Mouse (Mus musculus): ENCODE results near the gene Nr1i3. TPM values are rescaled to one million over a fixed set of nuclear protein-coding genes. Genes with fewer than 3 reads are reported as not detected.

Nr1i3 gene
- polyA plus RNA-seq, 1 experiment from 2014 or later = 0.35 TPM

- peaks cover 15% of the 10 kb centered on the region for H3K4me1 ChIP-seq (replicated peaks)
- no peaks in the 10 kb centered on the region for H3K9me3 ChIP-seq (replicated peaks)
- peak within 1 kb of the TSS; percentile 81 for H3K4me2 ChIP-seq
- 2% methylated on average over 28 of the region's 28 CpGs for WGBS
- peak within 1 kb of the TSS; percentile 56 for H3K9ac ChIP-seq
- H3K36me3 ChIP-seq = peaks cover 21% of the 10 kb centered on the region; the same call in 1 of the 2 replicates
- ATAC-seq (replicated peaks; ENCODE audit: insufficient number of reproducible peaks, insufficient read depth, low FRiP score, low read depth) = peak; percentile 97
- H3K27me3 ChIP-seq = no peaks in the 10 kb centered on the region
- H3K4me3 ChIP-seq = peak within 1 kb of the TSS; percentile 60
- H3K27ac ChIP-seq = peak within 1 kb of the TSS; percentile 94
Observed at GRCm38 (mm10) chr1:171222238-171223155, 8.7 kb downstream of the Nr1i3 start, which contains the start of gene Tomm40l. Tomm40l (minus strand) TSS chr1:171222514.

DNA sequence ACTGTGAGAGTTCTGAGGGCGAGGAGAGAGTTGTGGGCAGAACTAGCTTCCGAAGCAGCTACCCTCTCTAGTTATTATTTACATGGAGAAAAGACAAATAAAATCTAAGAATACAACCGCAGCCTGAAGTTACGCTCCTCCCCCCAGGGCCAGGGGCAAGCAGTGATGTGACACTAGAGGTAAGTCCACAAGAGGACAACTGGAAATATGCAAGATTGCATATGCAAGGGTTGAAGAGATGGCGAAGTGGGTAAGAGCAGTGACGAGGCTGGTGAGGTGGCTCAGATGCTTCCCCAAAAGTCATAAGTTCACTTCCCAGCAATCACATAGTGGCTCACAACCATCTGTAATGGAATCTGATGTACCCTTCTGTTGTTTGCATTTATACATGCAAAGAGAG lies 9.4 kb downstream of the Nr1i3 start:
- Histone ChIP-seq H3K4me3 (peak overlapping the region; percentile 60), H3K9me3 (replicated peaks) (no peaks in the 10 kb centered on the region), H3K4me1 (replicated peaks) (peaks cover 15% of the 10 kb centered on the region), H3K9ac (peak overlapping the region; percentile 56), H3K4me2 (peak overlapping the region; percentile 81), H3K27ac (peak overlapping the region; percentile 94), H3K36me3 (peaks cover 17% of the 10 kb centered on the region; the same call in 1 of the 2 replicates), H3K27me3 (no peaks in the 10 kb centered on the region)
- WGBS = 79% methylated on average over 6 of the region's 6 CpGs
- ATAC-seq (replicated peaks; ENCODE audit: insufficient number of reproducible peaks, insufficient read depth, low FRiP score, low read depth) = no peak

DNA sequence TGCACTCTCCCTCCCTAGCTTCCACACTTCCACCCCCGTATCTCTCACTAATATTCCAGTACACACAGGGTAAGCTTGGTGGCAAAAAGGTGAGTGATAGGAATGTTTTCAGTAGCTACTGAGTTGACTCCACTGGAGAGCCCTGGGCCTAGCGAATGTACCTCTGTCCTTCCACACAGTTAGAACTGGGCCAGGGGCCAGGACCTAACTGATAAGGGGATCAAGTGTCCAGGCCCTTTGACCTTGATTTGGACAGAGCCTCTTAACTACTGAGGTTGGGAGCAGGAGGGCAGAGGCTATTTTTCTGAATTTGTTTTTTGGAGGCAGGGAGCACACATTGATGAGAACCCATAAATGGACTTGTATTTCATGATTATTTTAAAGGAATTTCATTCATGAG lies 10.0 kb downstream of the Nr1i3 start:
- H3K27ac ChIP-seq = 0 out of 2 replicates have a peak overlapping the region, but pooled peaks have one; percentile 5
- 53% methylated on average over 2 of the region's 2 CpGs for WGBS
- no peak for ATAC-seq (replicated peaks; ENCODE audit: insufficient number of reproducible peaks, insufficient read depth, low FRiP score, low read depth)
- H3K4me2 ChIP-seq = no peak overlapping the region
- no peaks in the 10 kb centered on the region for H3K9me3 ChIP-seq (replicated peaks)
- H3K36me3 ChIP-seq = peaks cover 13% of the 10 kb centered on the region; the same call in 1 of the 2 replicates
- H3K9ac ChIP-seq = no peak overlapping the region
- no peaks in the 10 kb centered on the region for H3K27me3 ChIP-seq
- H3K4me3 ChIP-seq = no peak overlapping the region
- peaks cover 15% of the 10 kb centered on the region for H3K4me1 ChIP-seq (replicated peaks)

DNA sequence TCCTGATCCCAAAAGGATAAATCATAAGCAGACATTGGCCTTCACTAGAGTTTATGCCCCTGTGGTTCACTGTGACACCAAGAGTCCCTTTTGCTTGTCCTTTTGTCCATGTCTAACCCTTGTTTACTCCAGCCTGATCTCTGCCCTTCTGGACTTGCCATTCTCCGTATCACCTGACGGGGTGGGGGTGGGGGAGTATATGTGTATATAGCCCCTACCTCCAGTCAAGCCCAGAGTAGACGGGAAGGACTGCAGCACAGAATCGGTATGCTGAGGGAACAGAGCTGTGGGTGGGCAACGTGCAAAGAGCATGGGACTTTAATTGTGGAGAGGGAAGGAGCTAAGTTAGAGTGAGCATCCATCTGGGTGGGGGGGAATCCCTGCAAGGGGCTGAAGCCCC lies 11.1 kb downstream of the Nr1i3 start, which contains the start of gene Apoa2:
TSS of gene Apoa2 (plus strand) at position 198 of the 400 bp plus-strand sequence.
- Histone ChIP-seq H3K4me1 (replicated peaks) (peaks cover 15% of the 10 kb centered on the region), H3K9ac (no peak within 1 kb of the TSS), H3K4me3 (no peak within 1 kb of the TSS), H3K36me3 (peaks cover 4% of the 10 kb centered on the region; the same call in 1 of the 2 replicates), H3K27me3 (no peaks in the 10 kb centered on the region), H3K4me2 (no peak within 1 kb of the TSS), H3K9me3 (replicated peaks) (no peaks in the 10 kb centered on the region), H3K27ac (0 out of 2 replicates have a peak within 1 kb of the TSS, but pooled peaks have one; percentile 5)
- WGBS = 76% methylated on average over 5 of the region's 5 CpGs
- no peak for ATAC-seq (replicated peaks; ENCODE audit: insufficient number of reproducible peaks, insufficient read depth, low FRiP score, low read depth)

GRCm38 (mm10) chr1:171226780-171227179 lies 13.0 kb downstream of the Nr1i3 start:
- H3K27ac ChIP-seq = no peak overlapping the region
- no peaks in the 10 kb centered on the region for H3K9me3 ChIP-seq (replicated peaks)
- peaks cover 6% of the 10 kb centered on the region for H3K4me1 ChIP-seq (replicated peaks)
- ATAC-seq (replicated peaks; ENCODE audit: insufficient number of reproducible peaks, insufficient read depth, low FRiP score, low read depth) = no peak
- WGBS = 51% methylated on average over 4 of the region's 4 CpGs
- H3K4me3 ChIP-seq = no peak overlapping the region
- no peaks in the 10 kb centered on the region for H3K27me3 ChIP-seq
- no peaks in the 10 kb centered on the region for H3K36me3 ChIP-seq
- no peak overlapping the region for H3K9ac ChIP-seq
- no peak overlapping the region for H3K4me2 ChIP-seq

- WGBS = 68% methylated on average over 1 of the region's 1 CpGs
- no peaks in the 10 kb centered on the region for H3K36me3 ChIP-seq
- no peak overlapping the region for H3K4me2 ChIP-seq
- ATAC-seq (replicated peaks; ENCODE audit: insufficient number of reproducible peaks, insufficient read depth, low FRiP score, low read depth) = no peak
- H3K9ac ChIP-seq = no peak overlapping the region
- no peak overlapping the region for H3K27ac ChIP-seq
- no peaks in the 10 kb centered on the region for H3K27me3 ChIP-seq
- H3K4me1 ChIP-seq (replicated peaks) = peaks cover 6% of the 10 kb centered on the region
- no peak overlapping the region for H3K4me3 ChIP-seq
- H3K9me3 ChIP-seq (replicated peaks) = no peaks in the 10 kb centered on the region
Observed at GRCm38 (mm10) chr1:171227879-171228278, 14.1 kb downstream of the Nr1i3 start.

GRCm38 (mm10) chr1:171229750-171230149 lies 16.0 kb downstream of the Nr1i3 start:
- no peak overlapping the region for H3K9ac ChIP-seq
- no peaks in the 10 kb centered on the region for H3K27me3 ChIP-seq
- no peak overlapping the region for H3K27ac ChIP-seq
- H3K36me3 ChIP-seq = peaks cover 8% of the 10 kb centered on the region
- H3K4me3 ChIP-seq = no peak overlapping the region
- 60% methylated on average over 6 of the region's 6 CpGs for WGBS
- 0 out of 2 replicates have a peak, but pooled peaks cover 9% of the 10 kb centered on the region for H3K4me1 ChIP-seq (replicated peaks)
- no peak for ATAC-seq (replicated peaks; ENCODE audit: insufficient number of reproducible peaks, insufficient read depth, low FRiP score, low read depth)
- no peaks in the 10 kb centered on the region for H3K9me3 ChIP-seq (replicated peaks)
- no peak overlapping the region for H3K4me2 ChIP-seq

DNA sequence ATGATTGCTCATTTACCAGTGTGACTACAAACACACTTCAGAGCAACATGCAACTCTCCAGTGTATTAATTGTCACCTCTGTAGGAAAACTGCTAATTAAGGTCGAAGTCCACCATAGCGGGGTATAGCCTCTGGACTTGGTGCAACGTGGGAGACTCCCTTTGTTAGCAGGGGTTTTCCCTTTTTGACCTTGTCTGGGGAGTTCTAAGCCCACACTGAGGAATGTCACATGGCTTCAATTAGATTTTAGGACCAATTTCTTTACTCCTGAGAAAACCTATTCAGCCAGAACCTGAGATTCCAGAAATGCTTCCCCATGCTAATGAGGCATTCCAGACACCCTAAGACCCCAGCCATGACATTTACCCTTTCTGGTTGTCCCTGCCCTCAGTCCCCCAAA lies 16.4 kb downstream of the Nr1i3 start:
- Histone ChIP-seq H3K4me2 (no peak overlapping the region), H3K9ac (no peak overlapping the region), H3K27me3 (no peaks in the 10 kb centered on the region), H3K27ac (no peak overlapping the region), H3K4me1 (replicated peaks) (peaks cover 9% of the 10 kb centered on the region; the same call in 1 of the 2 replicates), H3K4me3 (no peak overlapping the region), H3K9me3 (replicated peaks) (no peaks in the 10 kb centered on the region), H3K36me3 (peaks cover 13% of the 10 kb centered on the region)
- no peak for ATAC-seq (replicated peaks; ENCODE audit: insufficient number of reproducible peaks, insufficient read depth, low FRiP score, low read depth)
- 79% methylated on average over 3 of the region's 3 CpGs for WGBS

DNA sequence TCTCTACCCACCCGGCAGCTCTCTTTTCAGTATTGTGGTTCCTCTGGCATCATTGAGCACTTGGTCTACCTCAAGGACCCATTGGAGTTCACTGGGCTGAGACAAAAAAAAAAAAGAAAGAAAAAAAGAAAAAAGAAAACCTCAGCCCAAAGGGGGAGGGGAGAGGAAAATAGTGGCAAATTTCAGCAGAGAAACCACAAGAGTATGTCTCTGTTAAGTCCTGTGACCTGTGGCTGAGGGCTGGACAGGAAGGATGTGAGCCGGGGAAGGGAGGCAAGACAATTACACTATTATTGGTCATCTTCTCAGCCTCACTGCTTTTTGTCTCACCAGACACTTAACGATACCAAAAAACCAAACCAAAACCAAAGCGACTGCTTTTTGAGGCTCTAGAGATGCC lies 18.1 kb downstream of the Nr1i3 start:
- no peak overlapping the region for H3K9ac ChIP-seq
- H3K4me3 ChIP-seq = no peak overlapping the region
- H3K36me3 ChIP-seq = peaks cover 27% of the 10 kb centered on the region
- 62% methylated on average over 4 of the region's 4 CpGs for WGBS
- H3K27ac ChIP-seq = no peak overlapping the region
- H3K4me1 ChIP-seq (replicated peaks) = peaks cover 11% of the 10 kb centered on the region; the same call in 1 of the 2 replicates
- no peaks in the 10 kb centered on the region for H3K9me3 ChIP-seq (replicated peaks)
- no peak for ATAC-seq (replicated peaks; ENCODE audit: insufficient number of reproducible peaks, insufficient read depth, low FRiP score, low read depth)
- no peaks in the 10 kb centered on the region for H3K27me3 ChIP-seq
- H3K4me2 ChIP-seq = no peak overlapping the region

- WGBS = 78% methylated on average over 5 of the region's 5 CpGs
- Histone ChIP-seq H3K9me3 (replicated peaks) (no peaks in the 10 kb centered on the region), H3K36me3 (peaks cover 32% of the 10 kb centered on the region), H3K4me1 (replicated peaks) (peaks cover 11% of the 10 kb centered on the region; the same call in 1 of the 2 replicates), H3K27me3 (no peaks in the 10 kb centered on the region), H3K27ac (no peak overlapping the region), H3K4me2 (no peak overlapping the region), H3K9ac (no peak overlapping the region), H3K4me3 (no peak overlapping the region)
- no peak for ATAC-seq (replicated peaks; ENCODE audit: insufficient number of reproducible peaks, insufficient read depth, low FRiP score, low read depth)
Observed at GRCm38 (mm10) chr1:171232348-171232747, 18.6 kb downstream of the Nr1i3 start.

GRCm38 (mm10) chr1:171232800-171233730 lies 19.3 kb downstream of the Nr1i3 start:
- no peaks in the 10 kb centered on the region for H3K27me3 ChIP-seq
- no peak overlapping the region for H3K9ac ChIP-seq
- peaks cover 11% of the 10 kb centered on the region; the same call in 1 of the 2 replicates for H3K4me1 ChIP-seq (replicated peaks)
- H3K9me3 ChIP-seq (replicated peaks) = no peaks in the 10 kb centered on the region
- ATAC-seq (replicated peaks; ENCODE audit: insufficient number of reproducible peaks, insufficient read depth, low FRiP score, low read depth) = no peak
- 51% methylated on average over 12 of the region's 12 CpGs for WGBS
- peaks cover 39% of the 10 kb centered on the region for H3K36me3 ChIP-seq
- peak overlapping the region; percentile 7; the same call in 1 of the 2 replicates for H3K4me3 ChIP-seq
- H3K4me2 ChIP-seq = no peak overlapping the region
- peak overlapping the region; percentile 11; the same call in 1 of the 2 replicates for H3K27ac ChIP-seq

All from heart, embryonic 15.5 days (tissue).